Mouse (Mus musculus): ENCODE results near the gene Cdsn.

Cdsn gene

GRCm38 (mm10) chr17:35571477-35571876 is 19.5 kb downstream of the Cdsn start:
- DNase-seq (ENCODE audit: low spot score): no peak

- peak; percentile 91 for DNase-seq (ENCODE audit: low spot score)
Observed at GRCm38 (mm10) chr17:35578211-35578610, 26.3 kb downstream of the Cdsn start.

GRCm38 (mm10) chr17:35582900-35583299 is 31.0 kb downstream of the Cdsn start:
- DNase-seq (ENCODE audit: low spot score): no peak

- peak; percentile 90 for DNase-seq (ENCODE audit: low spot score)
Observed at GRCm38 (mm10) chr17:35584330-35584937, 32.5 kb downstream of the Cdsn start.

GRCm38 (mm10) chr17:35587291-35587690 is 35.4 kb downstream of the Cdsn start:
- DNase-seq (ENCODE audit: low spot score): no peak

- no peak for DNase-seq (ENCODE audit: low spot score)
Observed at GRCm38 (mm10) chr17:35588387-35588786, 36.5 kb downstream of the Cdsn start.

- peak; percentile 76 for DNase-seq (ENCODE audit: low spot score)
Observed at GRCm38 (mm10) chr17:35590410-35591218, 38.7 kb downstream of the Cdsn start.

GRCm38 (mm10) chr17:35591219-35591578 is 39.3 kb downstream of the Cdsn start:
- DNase-seq (ENCODE audit: low spot score): no peak

- DNase-seq (ENCODE audit: low spot score): no peak
Observed at GRCm38 (mm10) chr17:35591731-35592130, 39.8 kb downstream of the Cdsn start.

GRCm38 (mm10) chr17:35592131-35592530 is 40.2 kb downstream of the Cdsn start:
- no peak for DNase-seq (ENCODE audit: low spot score)

GRCm38 (mm10) chr17:35593786-35594185 is 41.9 kb downstream of the Cdsn start:
- no peak for DNase-seq (ENCODE audit: low spot score)

- no peak for DNase-seq (ENCODE audit: low spot score)
Observed at GRCm38 (mm10) chr17:35594456-35594855, 42.5 kb downstream of the Cdsn start.

GRCm38 (mm10) chr17:35597399-35597798 is 45.5 kb downstream of the Cdsn start:
- DNase-seq (ENCODE audit: low spot score): no peak

- no peak for DNase-seq (ENCODE audit: low spot score)
Observed at GRCm38 (mm10) chr17:35601249-35601648, 49.3 kb downstream of the Cdsn start, which contains the start of gene Sfta2. TSS of gene Sfta2 (plus strand) at chr17:35601549.

- DNase-seq (ENCODE audit: low spot score): no peak
Observed at GRCm38 (mm10) chr17:35601736-35602354, 49.9 kb downstream of the Cdsn start.
